Mouse (Mus musculus) embryonic facial prominence, embryonic 14.5 days (tissue): ENCODE measurements around the gene Dmd. TPM values are rescaled to one million over a fixed set of nuclear protein-coding genes. Genes with fewer than 3 reads are reported as not detected.
"Not testable (repeated sequence)": the region's sequence is repeated elsewhere in the genome, so short reads cannot be mapped to it uniquely, and the experiment has no call there.

Source experiments
- ATAC-seq: fragments of 200-750 bp; cut with Nextera tagmentation; 2 replicates; pipeline ENCODE4 v1.8.0; 2017; ENCODE audit warnings: low read depth, moderate number of reproducible peaks, moderate TSS enrichment
- DNase-seq: peaks from one replicate; pipeline ENCODE4 v3.0.0-alpha.2; 2015; ENCODE audit warnings: low spot score
- H3K27ac ChIP-seq: fragments of 300-500 bp; sonication (generic); replicated peaks from 2 replicates; pipeline ENCODE4 v1.5.1; 2014; ENCODE audit warnings: low read depth, mild to moderate bottlenecking, low read length, moderate library complexity
- H3K27me3 ChIP-seq: fragments of 300-500 bp; sonication (generic); replicated peaks from 2 replicates; pipeline ENCODE4 v1.6.1; 2014; ENCODE audit warnings: low read length; ENCODE audit not compliant: control insufficient read depth, insufficient read depth
- H3K36me3 ChIP-seq: fragments of 300-500 bp; sonication (generic); 2 replicates; pipeline ENCODE4 v1.6.1; 2014; ENCODE audit warnings: low read length, mixed read lengths; ENCODE audit not compliant: control insufficient read depth, insufficient read depth
- H3K4me1 ChIP-seq: fragments of 300-500 bp; sonication (generic); 2 replicates; pipeline ENCODE4 v1.6.1; 2014; ENCODE audit warnings: antibody characterized with exemption, low read length; ENCODE audit not compliant: control insufficient read depth, insufficient read depth
- H3K4me2 ChIP-seq: fragments of 300-500 bp; sonication (generic); 2 replicates; pipeline ENCODE4 v1.6.1; 2014; ENCODE audit warnings: low read depth, mild to moderate bottlenecking, low read length, moderate library complexity, mixed read lengths
- H3K4me3 ChIP-seq: fragments of 300-500 bp; sonication (generic); 2 replicates; pipeline ENCODE4 v1.5.1; 2014; ENCODE audit warnings: low read depth, mild to moderate bottlenecking, low read length
- H3K9ac ChIP-seq: fragments of 300-500 bp; sonication (generic); 2 replicates; pipeline ENCODE4 v1.6.1; 2014; ENCODE audit warnings: low read depth, mild to moderate bottlenecking, low read length, moderate library complexity, mixed read lengths
- H3K9me3 ChIP-seq: fragments of 300-500 bp; sonication (generic); 2 replicates; pipeline ENCODE4 v1.6.1; 2016; ENCODE audit warnings: low read length; ENCODE audit not compliant: control insufficient read depth
- WGBS: fragments of 180-500 bp; shearing (Covaris S2); extraction: QIAGEN DNeasy Blood & Tissue Kit; methylation state at CpG from one replicate; pipeline ENCODE4 v1.1.7; 2014; 5-methylcytosine and 5-hydroxymethylcytosine counted together
- polyA plus RNA-seq: library from polyadenylated mRNA; unstranded; fragments of >200 nt; fragmentation: Nextera tagmentation; extraction: Ambion mirVana; gene quantifications from 2 replicates; pipeline ENCODE4 v1.2.1, GENCODE M21; 2014

The Dmd gene
- polyA plus RNA-seq, 1 experiment from 2014 or later, result 27.5 TPM

DNA sequence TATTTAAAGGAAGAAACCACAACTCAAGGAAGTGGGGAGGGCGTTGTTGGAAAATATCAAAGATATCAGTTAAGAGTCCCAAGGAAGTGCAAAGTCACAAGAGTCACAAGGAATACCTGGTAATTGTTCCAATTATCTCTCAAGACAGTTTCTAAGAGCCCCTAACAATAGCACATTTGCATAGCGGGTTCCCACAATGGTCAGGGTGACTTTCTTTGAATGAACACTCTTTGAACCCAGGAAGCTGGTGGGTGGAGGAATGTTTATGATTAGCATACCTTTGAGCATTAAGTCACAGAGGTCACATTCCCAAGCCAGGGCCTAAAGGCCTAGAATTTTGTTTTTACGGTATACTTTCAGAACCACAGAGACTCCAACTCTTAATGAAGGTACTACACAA lies 1113.8 kb downstream of the Dmd start:
- DNase-seq, H3K4me3 ChIP-seq, H3K9me3 ChIP-seq, H3K27ac ChIP-seq, H3K4me2 ChIP-seq, H3K9ac ChIP-seq, ATAC-seq, H3K27me3 ChIP-seq, H3K36me3 ChIP-seq, H3K4me1 ChIP-seq: not testable (repeated sequence)
- 88% methylated on average over 3 of the region's 3 CpGs for WGBS

DNA sequence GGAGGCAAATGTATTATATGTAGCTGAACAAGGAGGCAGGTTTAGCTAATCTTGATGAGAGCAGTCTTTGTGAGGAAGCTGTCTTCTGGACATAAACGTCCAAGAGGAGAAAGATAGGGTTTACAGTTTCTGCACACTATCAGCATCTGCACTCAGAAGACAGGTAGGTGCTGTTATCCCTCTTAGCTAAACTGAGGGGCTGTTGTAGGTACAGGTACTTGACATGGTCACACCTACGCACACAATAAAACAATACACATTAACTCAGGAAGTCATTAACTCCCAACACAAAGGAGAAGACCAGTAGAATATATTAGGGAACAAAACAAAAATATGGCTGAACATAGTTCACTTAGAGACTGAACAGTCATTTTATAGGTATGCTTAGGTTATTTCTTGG lies 1217.2 kb downstream of the Dmd start:
- 65% methylated on average over 2 of the region's 2 CpGs for WGBS
- ATAC-seq (no peak), DNase-seq (no peak)
- Histone ChIP-seq H3K27ac (no peak overlapping the region), H3K4me1 (no peaks in the 10 kb centered on the region), H3K27me3 (no peaks in the 10 kb centered on the region), H3K4me3 (no peak overlapping the region), H3K4me2 (no peak overlapping the region), H3K9ac (no peak overlapping the region), H3K36me3 (no peaks in the 10 kb centered on the region), H3K9me3 (no peaks in the 10 kb centered on the region)

DNA sequence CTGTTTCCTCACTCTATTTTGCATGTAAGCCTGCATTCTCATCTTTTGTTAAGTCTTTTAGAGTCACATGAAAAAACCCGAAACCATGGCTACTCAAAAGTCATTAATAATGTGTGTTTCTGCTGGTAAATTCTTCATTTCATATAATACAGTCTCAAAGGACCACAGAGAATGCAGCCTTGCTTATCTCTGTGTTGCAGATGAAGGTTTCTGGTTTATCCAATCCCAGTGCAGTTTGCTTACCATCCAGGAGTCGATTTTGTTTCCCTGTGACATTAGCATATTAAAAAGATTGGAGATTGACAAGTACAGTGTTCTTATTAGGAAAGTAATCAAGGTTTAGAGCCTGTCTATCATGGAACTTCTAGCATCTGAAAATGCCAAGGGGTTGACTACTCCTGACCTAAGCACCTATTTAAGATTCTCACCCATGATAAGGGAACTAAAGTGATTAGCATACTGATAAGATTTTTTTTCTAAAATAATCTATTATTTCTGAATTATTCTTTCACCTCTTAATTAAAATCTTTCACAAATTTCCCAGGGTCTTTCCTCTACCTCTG lies 1292.7 kb downstream of the Dmd start:
- Histone ChIP-seq H3K9ac (no peak overlapping the region), H3K36me3 (no peaks in the 10 kb centered on the region), H3K27ac (no peak overlapping the region), H3K27me3 (no peaks in the 10 kb centered on the region), H3K4me2 (no peak overlapping the region), H3K4me1 (no peaks in the 10 kb centered on the region), H3K4me3 (no peak overlapping the region), H3K9me3 (no peaks in the 10 kb centered on the region)
- DNase-seq, result no peak
- 67% methylated on average over 2 of the region's 2 CpGs for WGBS
- no peak for ATAC-seq

DNA sequence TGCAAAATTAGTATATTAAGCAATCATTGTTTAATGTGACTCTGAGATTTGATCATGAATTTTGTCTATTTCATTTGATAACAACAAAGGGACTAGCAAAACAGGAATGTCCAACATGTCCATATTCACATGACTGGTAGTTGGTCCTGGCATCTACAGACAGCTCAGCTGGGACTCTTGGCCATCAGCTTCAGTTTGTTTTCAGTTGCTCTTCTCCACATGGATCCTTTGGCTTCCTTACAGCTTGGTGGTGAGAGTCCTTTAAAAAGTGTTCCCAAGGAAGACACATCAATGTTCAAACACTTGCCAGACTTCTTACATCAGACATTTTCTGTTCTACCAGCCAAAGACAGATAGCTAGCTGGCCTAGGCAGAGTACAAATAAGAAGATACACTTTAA lies 1381.9 kb downstream of the Dmd start:
- Histone ChIP-seq H3K4me3 (no peak overlapping the region), H3K27ac (no peak overlapping the region), H3K27me3 (no peaks in the 10 kb centered on the region), H3K9me3 (no peaks in the 10 kb centered on the region), H3K9ac (no peak overlapping the region), H3K4me2 (no peak overlapping the region), H3K36me3 (no peaks in the 10 kb centered on the region), H3K4me1 (no peaks in the 10 kb centered on the region)
- ATAC-seq, result no peak
- DNase-seq, result no peak

DNA sequence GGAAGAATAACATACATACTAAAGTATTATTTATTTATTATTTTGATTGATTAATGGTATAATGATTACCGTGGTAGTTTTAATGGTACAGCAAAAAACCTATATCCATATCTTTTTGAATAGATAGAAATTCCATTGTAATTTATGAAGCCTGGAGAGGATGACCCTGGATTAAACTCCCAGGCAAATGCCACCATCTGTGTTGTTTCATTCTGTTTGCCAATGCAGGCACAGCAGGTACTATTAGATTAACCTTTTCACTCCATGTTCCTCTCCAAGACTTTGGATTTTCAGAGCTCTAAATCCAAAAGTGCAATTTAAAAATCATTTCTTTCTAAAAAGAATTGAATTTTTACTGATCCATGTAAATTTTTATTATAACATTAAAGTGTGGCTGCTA lies 1383.5 kb downstream of the Dmd start:
- H3K4me2 ChIP-seq, result no peak overlapping the region
- H3K27ac ChIP-seq, result no peak overlapping the region
- H3K27me3 ChIP-seq, result no peaks in the 10 kb centered on the region
- H3K9ac ChIP-seq, result no peak overlapping the region
- 88% methylated on average over 1 of the region's 1 CpGs for WGBS
- DNase-seq (no peak), ATAC-seq (no peak)
- H3K36me3 ChIP-seq, result no peaks in the 10 kb centered on the region
- H3K4me1 ChIP-seq, result no peaks in the 10 kb centered on the region
- H3K4me3 ChIP-seq, result no peak overlapping the region
- H3K9me3 ChIP-seq, result no peaks in the 10 kb centered on the region

DNA sequence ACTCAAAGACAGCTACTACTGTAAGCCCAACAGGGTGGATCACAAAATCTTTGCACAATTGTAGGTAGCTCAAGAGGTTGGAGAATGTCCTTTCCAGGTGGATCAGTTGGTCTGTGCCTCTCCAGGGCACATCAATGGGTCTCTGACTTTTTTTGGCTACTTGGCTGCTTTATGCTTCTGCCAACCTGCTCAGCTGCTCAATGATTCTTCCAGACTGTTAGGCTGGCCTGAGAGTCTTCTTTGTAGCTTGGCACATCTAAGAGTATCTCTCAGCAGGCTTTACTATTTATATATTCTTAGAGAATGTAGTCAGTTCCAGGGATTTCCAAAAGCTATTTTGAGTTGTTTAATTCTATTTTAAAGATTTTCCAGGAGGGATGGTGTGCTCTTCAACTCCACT lies 1416.3 kb downstream of the Dmd start:
- no peak overlapping the region for H3K4me3 ChIP-seq
- DNase-seq (no peak), ATAC-seq (no peak)
- no peak overlapping the region for H3K9ac ChIP-seq
- no peak overlapping the region for H3K27ac ChIP-seq
- H3K4me1 ChIP-seq, result no peaks in the 10 kb centered on the region
- no peaks in the 10 kb centered on the region for H3K9me3 ChIP-seq
- H3K36me3 ChIP-seq, result no peaks in the 10 kb centered on the region
- H3K4me2 ChIP-seq, result no peak overlapping the region
- H3K27me3 ChIP-seq, result no peaks in the 10 kb centered on the region

DNA sequence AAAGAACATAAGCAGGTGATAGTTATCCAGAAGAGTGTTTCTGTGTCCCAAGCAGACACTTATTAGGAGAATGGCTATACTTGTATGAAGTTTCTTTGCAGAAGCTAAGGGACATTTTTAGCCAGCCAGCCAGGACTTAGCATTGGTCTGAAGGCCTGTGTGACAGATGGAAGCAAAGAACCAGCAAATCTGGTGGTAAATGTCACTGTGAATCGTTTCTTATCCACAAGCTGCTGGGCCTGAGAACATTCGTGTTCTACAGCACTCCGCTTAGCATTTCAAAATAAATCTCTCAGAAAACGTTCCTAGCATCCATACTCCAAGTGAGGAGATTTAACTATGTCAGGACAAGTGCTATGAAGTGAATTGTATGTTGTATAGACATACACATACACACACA lies 1486.9 kb downstream of the Dmd start:
- no peak for DNase-seq
- H3K4me3 ChIP-seq, result no peak overlapping the region
- no peak overlapping the region for H3K4me2 ChIP-seq
- WGBS, result 73% methylated on average over 4 of the region's 4 CpGs
- no peak overlapping the region for H3K27ac ChIP-seq
- H3K9ac ChIP-seq, result no peak overlapping the region
- ATAC-seq, result no peak
- H3K9me3 ChIP-seq, result no peaks in the 10 kb centered on the region
- H3K27me3 ChIP-seq, result no peaks in the 10 kb centered on the region
- no peaks in the 10 kb centered on the region for H3K36me3 ChIP-seq
- H3K4me1 ChIP-seq, result no peaks in the 10 kb centered on the region

DNA sequence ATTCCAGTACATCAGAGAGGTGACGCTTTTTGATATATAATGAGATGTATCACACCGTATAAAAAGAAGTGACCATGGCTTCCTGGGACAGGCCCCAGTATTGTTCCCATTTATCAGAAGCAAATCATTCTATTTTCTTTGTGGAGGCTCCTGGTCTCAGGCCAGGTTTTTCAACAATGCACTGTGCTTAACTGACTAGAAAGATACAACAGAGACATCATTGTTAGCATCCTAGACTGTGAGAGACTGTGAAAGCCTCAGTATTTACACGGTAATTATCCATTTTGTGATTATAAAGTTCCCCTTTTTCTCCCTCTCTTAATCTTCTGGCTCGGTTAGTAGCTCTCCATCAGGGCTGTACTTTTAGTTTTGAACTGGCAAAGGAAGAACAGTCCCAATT lies 1487.9 kb downstream of the Dmd start:
- Histone ChIP-seq H3K9ac (no peak overlapping the region), H3K9me3 (no peaks in the 10 kb centered on the region), H3K4me3 (no peak overlapping the region), H3K4me1 (no peaks in the 10 kb centered on the region), H3K36me3 (no peaks in the 10 kb centered on the region), H3K27ac (no peak overlapping the region), H3K27me3 (no peaks in the 10 kb centered on the region), H3K4me2 (no peak overlapping the region)
- no peak for DNase-seq
- 44% methylated on average over 4 of the region's 4 CpGs for WGBS
- ATAC-seq, result no peak

DNA sequence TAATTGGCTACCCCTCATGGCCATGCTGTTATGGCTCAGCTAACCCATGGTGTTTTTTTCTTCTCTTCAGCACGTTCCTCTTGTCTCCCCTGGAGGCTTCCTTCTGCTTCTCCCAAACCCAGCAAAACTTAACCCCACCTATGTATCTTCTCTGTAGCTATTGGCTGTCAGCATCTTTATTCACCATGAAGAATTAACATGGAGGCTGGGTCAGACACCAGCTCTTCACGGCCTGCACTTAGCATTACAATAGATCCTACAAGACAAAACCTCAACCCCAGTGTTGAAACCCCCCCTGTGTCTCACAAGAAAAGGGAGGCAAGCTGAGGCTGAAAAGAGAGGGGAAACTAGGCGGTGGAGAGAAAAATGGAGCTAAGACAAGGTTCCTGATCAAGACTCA lies 1494.3 kb downstream of the Dmd start:
- Histone ChIP-seq H3K9ac (no peak overlapping the region), H3K36me3 (no peaks in the 10 kb centered on the region), H3K4me2 (no peak overlapping the region), H3K4me3 (no peak overlapping the region), H3K4me1 (no peaks in the 10 kb centered on the region), H3K27ac (no peak overlapping the region), H3K27me3 (no peaks in the 10 kb centered on the region), H3K9me3 (no peaks in the 10 kb centered on the region)
- 66% methylated on average over 3 of the region's 3 CpGs for WGBS
- ATAC-seq (no peak), DNase-seq (no peak)
